Mouse (Mus musculus) neutrophil, adult 83 days (primary cell): ENCODE measurements around the gene Chn1. TPM values are rescaled to one million over a fixed set of nuclear protein-coding genes. Genes with fewer than 3 reads are reported as not detected.

Experiments
- total RNA-seq, 2 experiments: library from RNA; stranded (reverse); gene quantifications; one replicate each; pipeline ENCODE4 v1.2.4; 2023

Gene Chn1
- 1 to 10 TPM in 1 of 2 experiments, under 1 TPM in 1; 0.77 to 1.3 TPM for total RNA-seq

GRCm38 (mm10) chr2:73774786-73775682, at the start of gene Chn1:
TSS of gene Chn1 (minus strand) at chr2:73775346.

GRCm38 (mm10) chr2:73580166-73580565, 195.0 kb downstream of the Chn1 start, which contains the start of gene Chrna1:
TSS of gene Chrna1 (minus strand) at chr2:73580338.

Other genes starting within 250 kb of the Chn1 start
- gene Wipf1, start 245.6 kb downstream of the Chn1 start, total RNA-seq, result 100 to 1,000 TPM; 159 to 194 TPM
- not detected for gene Chrna1, start 195.0 kb downstream of the Chn1 start, total RNA-seq
- gene Atf2, start 117.3 kb upstream of the Chn1 start, total RNA-seq, result 10 to 100 TPM; 44.2 to 55.0 TPM
- 100 to 1,000 TPM; 143 to 157 TPM for gene Atp5g3, start 136.0 kb upstream of the Chn1 start, total RNA-seq